Mouse (Mus musculus) embryonic fibroblast, embryonic 13.5 days (primary cell): ENCODE measurements at regions not wholly inside any gene's neighbourhood (a gene's known extent, or its start where the extent isn't known, plus 50 kb on each side); places are given as distances from the start of the nearest gene placed in this dataset.

ENCODE experiments used
- H3K27ac ChIP-seq: 2 replicates; pipeline ENCODE4 v1.5.1; 2012; ENCODE audit warnings: low read length, control low read depth, inconsistent platforms; ENCODE audit not compliant: insufficient read depth
- H3K4me1 ChIP-seq: 2 replicates; pipeline ENCODE4 v1.6.1; 2011; ENCODE audit warnings: low read length; ENCODE audit not compliant: control insufficient read depth, insufficient read depth
- H3K4me3 ChIP-seq: 2 replicates; pipeline ENCODE4 v1.5.1; 2011; ENCODE audit warnings: mild to moderate bottlenecking, control low read depth, low read length; ENCODE audit not compliant: insufficient read depth
- CTCF ChIP-seq: IDR thresholded peaks from 2 replicates; pipeline ENCODE4 v1.5.1; 2011; ENCODE audit warnings: mild to moderate bottlenecking, control low read depth, low read length, moderate library complexity, borderline replicate concordance; ENCODE audit not compliant: insufficient read depth
- POLR2A ChIP-seq: IDR thresholded peaks from 2 replicates; pipeline ENCODE4 v1.6.1; 2011; ENCODE audit warnings: low read depth, mild to moderate bottlenecking, control low read depth, low read length, moderate library complexity

DNA sequence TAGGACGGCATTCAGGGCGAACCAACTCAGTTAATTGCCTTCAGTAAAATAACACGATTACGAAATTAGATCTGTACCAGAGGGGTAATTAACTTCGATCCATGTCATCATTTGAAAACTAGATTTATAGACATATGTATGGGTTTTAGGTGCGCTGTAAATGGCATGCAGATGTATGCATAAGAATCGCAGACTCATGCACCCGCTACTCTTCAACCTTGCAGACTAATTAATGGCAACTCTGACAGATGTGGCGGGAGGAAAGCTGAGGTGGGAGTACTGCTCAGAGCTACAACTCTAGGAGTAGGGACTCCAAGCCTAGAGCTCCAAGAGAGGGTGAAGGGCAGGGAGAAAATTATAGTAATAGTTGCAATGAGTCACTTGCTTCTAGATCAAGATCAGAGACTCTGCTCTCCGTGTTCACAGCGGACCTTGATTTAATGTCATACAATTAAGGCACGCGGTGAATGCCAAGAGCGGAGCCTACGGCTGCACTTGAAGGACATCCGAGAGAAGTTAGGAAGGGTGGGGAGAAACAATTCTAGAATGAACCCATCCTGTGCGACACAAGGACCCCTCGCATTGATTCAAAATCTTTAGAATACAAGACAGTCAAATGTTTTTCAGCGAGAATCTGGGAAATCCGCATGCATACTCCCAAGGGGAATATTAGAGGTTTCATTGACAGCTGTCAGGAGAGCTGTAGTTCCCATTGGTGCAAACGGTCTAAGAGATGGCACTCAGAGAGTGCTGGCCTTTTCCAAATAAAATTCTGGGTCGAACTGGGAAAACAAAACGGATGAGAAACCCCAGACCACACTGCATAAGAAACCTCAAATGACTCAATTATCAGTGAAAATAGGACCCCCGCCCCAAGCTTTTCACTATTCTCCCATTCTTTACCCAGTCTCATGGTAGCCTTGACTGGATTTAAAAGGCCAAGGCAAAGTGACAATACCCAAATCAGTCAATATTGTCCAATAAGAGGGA lies 152.6 kb upstream of the Cypt12 start:
- no peak overlapping the region for H3K27ac ChIP-seq
- no peaks in the 10 kb centered on the region for H3K4me1 ChIP-seq
- H3K4me3 ChIP-seq, result no peak overlapping the region
- TF ChIP-seq POLR2A (no peak), CTCF (no peak)

DNA sequence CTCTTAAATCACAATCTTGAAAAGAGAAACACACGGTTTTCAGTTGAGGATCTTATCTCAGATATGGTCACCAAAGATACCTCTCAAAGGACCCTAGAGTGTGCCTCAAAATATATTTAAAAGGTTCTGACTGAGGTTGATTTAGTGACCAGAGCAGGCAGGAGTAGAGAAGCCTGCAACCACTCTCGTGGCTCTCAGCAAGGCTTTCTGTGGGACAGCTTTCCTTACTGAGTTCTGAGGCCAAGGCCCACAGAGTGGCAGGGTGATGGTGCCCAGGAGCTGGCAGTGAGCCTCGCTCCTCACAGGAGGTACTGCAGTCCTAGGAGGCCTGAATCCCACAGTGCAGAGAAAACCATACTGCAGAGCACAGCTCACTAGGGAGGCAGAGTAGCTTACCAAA lies 151.4 kb upstream of the Cypt12 start:
- no peak for TF ChIP-seq CTCF
- no peak for TF ChIP-seq POLR2A
- no peak overlapping the region for H3K4me3 ChIP-seq
- no peak overlapping the region for H3K27ac ChIP-seq
- no peaks in the 10 kb centered on the region for H3K4me1 ChIP-seq

DNA sequence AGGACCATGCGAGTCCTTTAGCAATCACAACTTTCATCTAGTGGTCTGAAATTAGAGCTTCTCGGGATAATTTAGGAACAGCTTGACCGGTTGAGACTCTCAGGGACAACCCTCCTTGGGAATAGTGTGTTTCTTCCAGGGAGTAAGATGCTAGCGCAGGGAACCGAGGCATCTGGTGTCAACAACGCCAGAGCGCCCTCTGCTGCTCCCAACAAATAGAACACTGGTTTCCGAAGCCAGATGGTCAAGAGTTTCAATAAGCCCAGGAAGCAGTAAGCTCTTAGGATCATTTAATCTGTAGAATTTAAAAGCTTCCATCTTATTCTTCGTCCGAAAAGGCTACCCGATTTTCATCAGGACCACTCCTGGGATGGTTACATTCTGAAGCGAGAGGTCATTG lies 149.8 kb upstream of the Cypt12 start:
- no peaks in the 10 kb centered on the region for H3K4me1 ChIP-seq
- no peak overlapping the region for H3K27ac ChIP-seq
- no peak overlapping the region for H3K4me3 ChIP-seq
- TF ChIP-seq CTCF (peak; percentile 59; the same call in 1 of the 2 replicates), POLR2A (no peak)

DNA sequence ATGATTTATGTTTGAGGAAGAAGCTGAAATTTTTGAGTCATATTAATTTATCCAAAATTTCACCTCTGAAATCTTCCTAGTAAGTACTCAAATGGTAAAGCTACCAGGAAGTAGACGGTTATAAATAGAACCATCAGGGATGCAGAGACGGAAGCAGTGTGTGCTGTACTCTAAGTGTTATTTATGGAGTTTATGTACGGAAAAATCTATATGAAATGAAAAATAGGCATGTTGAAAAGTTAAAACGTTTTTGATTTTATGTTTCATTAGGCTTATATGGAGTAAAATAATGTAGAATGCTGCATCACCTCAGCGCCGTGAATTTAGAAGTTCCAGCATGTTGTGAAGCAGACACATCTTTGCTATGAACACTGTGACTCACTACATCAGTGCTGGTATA lies 149.1 kb upstream of the Cypt12 start:
- Histone ChIP-seq H3K4me1 (no peaks in the 10 kb centered on the region), H3K4me3 (no peak overlapping the region), H3K27ac (no peak overlapping the region)
- TF ChIP-seq CTCF (no peak), POLR2A (no peak)

DNA sequence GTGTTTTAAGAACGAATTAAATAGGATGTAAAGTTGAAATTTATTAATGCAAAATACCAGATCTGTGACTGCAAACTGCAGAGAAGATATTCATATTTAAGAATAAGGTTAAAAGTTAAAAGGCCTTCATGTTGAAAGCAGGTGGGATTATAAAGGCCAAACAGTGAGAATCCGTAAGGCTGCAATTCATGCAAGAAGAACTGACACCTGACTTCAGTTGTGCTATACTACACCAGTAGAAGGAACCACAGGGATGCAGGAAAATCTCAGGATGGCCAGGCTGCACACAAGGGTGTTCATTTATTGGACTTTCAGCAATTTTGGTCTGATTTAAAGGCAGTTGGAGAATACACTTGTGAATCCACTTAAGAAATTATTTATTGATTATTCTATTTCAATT lies 147.4 kb upstream of the Cypt12 start:
- no peak overlapping the region for H3K4me3 ChIP-seq
- H3K4me1 ChIP-seq, result no peaks in the 10 kb centered on the region
- H3K27ac ChIP-seq, result no peak overlapping the region
- TF ChIP-seq CTCF (no peak), POLR2A (no peak)

DNA sequence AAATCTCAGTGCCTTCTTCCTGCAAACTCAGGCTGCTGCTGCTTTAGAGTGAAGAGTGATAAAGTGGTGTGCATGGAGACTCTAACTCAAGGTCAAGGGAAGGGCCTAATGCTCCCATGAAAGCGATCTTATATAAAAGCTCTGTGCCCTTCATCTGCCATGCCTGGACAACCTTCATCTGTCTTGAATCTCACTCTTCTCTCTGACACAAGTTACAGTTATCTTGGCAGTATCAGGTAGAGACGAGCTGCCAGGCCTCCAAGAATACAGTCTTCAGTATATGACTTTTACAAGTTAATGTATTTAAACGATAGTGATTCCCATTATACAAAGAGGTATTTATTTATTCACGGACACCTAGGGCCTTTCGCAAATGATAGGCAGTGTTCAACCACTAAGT lies 146.7 kb upstream of the Cypt12 start:
- H3K4me1 ChIP-seq, result no peaks in the 10 kb centered on the region
- H3K27ac ChIP-seq, result no peak overlapping the region
- TF ChIP-seq CTCF, result no peak
- no peak for TF ChIP-seq POLR2A
- no peak overlapping the region for H3K4me3 ChIP-seq

DNA sequence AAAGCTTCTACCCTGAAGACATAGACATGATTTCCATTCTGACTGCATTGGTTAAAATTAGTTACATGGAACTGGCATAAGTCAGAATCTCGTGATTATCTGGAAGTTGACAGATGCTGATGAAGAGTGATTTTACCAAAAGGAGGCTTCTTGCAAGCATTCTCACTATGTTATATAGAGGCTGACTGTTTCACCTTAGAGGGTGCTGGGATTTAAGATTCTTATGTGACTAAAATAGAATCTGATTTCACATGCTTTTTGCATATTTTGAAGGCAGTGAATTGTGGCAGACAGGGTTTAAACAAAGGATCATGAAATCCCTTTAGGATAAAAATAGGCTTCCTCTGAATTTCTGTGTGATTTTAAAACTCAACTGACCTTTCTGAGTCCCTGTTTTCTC lies 143.0 kb upstream of the Cypt12 start:
- TF ChIP-seq POLR2A (no peak), CTCF (no peak)

DNA sequence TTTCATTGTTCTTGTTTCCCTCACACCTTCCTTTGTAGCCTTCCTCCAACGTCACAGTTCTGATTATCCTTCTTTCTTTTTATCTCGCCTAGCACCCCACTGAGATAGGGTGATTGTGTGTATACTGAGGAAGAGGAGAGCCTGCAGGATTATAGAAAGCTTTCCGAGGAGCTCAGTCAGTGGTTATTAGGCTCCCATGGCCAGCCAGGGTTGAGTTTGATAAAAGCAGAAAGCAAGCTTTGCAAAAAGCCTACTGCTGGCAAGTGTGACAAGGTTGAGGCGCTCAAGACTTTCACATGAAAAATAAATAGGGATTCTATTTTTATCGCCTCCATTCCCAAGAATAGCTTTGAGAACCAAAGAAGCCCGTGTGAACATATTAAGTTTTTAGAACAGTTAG lies 136.9 kb upstream of the Cypt12 start:
- TF ChIP-seq POLR2A, result no peak
- TF ChIP-seq CTCF, result no peak
- H3K27ac ChIP-seq, result no peak overlapping the region
- no peaks in the 10 kb centered on the region for H3K4me1 ChIP-seq
- no peak overlapping the region for H3K4me3 ChIP-seq

More for the DNA sequence above, 143.0 kb upstream of the Cypt12 start:
- no peak overlapping the region for H3K27ac ChIP-seq
- H3K4me3 ChIP-seq, result no peak overlapping the region
- no peaks in the 10 kb centered on the region for H3K4me1 ChIP-seq

DNA sequence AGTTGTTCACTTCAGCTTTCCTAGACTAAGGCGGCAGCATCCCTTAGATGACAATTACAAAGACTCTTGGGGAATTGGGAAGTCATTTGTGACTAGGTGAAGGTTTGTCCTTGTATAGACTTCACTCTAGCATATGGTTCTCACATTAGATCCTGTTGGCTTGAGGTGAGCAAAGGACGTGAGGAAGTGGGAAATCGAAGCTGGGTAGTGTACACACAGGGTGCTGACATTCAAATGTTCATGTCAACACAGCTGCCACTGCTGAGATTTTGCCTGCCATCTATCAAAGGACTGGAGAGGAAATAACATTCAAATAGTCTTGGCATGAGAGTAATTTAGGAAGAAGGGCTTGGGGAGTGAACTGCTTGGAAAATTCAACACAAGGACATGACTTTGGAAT lies 124.0 kb upstream of the Cypt12 start:
- no peak overlapping the region for H3K27ac ChIP-seq
- H3K4me1 ChIP-seq, result no peaks in the 10 kb centered on the region
- TF ChIP-seq POLR2A (no peak), CTCF (no peak)
- no peak overlapping the region for H3K4me3 ChIP-seq

DNA sequence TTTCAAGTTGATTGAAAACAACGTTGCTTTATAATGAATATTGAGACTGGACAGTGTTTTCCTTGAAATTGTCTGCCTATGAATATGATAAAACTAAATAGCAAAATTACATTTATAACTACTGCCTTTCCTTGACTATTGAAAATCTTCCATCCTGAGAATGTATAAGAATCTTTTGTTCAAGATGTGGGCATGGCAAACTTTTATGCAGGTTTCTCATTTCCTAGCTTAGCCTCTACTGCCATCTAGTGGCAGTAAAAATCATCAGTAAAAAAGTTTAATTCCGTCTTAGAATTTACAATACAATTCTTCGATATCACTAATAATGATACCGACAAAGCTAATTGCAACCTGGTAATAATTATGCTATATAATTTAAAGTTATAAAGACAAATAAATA lies 123.5 kb upstream of the Cypt12 start:
- Histone ChIP-seq H3K27ac (no peak overlapping the region), H3K4me3 (no peak overlapping the region), H3K4me1 (no peaks in the 10 kb centered on the region)
- TF ChIP-seq POLR2A (no peak), CTCF (no peak)
